Mouse (Mus musculus): ENCODE measurements at regions not wholly inside any gene's neighbourhood (a gene's known extent, or its start where the extent isn't known, plus 50 kb on each side); places are given as distances from the start of the nearest gene placed in this dataset.

- no peak for TF ChIP-seq ELF1 (IDR thresholded peaks at IDR 0.05; ENCODE audit: low read depth, low read length)
- no peak for TF ChIP-seq TCF12 (IDR thresholded peaks at IDR 0.05; ENCODE audit: low read depth, low read length)
- no peak for TF ChIP-seq CHD1 (IDR thresholded peaks at IDR 0.05; ENCODE audit: low read depth, low read length)
- TF ChIP-seq POLR2A (IDR thresholded peaks at IDR 0.05; ENCODE audit: low read depth, low read length), result no peak
- TF ChIP-seq SMC3 (IDR thresholded peaks at IDR 0.05; ENCODE audit: low read depth, low read length), result no peak
- TF ChIP-seq JUND (conservative IDR thresholded peaks at IDR 0.05; ENCODE audit: low read depth, low read length), result no peak
- no peak for TF ChIP-seq NELFE (IDR thresholded peaks at IDR 0.05; ENCODE audit: low read depth, low read length)
- TF ChIP-seq CHD2 (IDR thresholded peaks at IDR 0.05; ENCODE audit: low read length), result no peak
- no peak for TF ChIP-seq RCOR1 (conservative IDR thresholded peaks at IDR 0.05; ENCODE audit: low read depth, low read length)
- TF ChIP-seq TBP (conservative IDR thresholded peaks at IDR 0.05; ENCODE audit: low read depth, low read length), result no peak
- no peak for TF ChIP-seq CTCF (conservative IDR thresholded peaks at IDR 0.05 in 1 of 2, IDR thresholded peaks at IDR 0.05 in 1 of 2; ENCODE audit: low read depth in 2 of 2, low read length in 2 of 2)
Measured at GRCm38 (mm10) chr6:50915166-50916030, 261.2 kb upstream of the Npvf start.
